Mouse (Mus musculus): ENCODE measurements at regions not wholly inside any gene's neighbourhood (a gene's known extent, or its start where the extent isn't known, plus 50 kb on each side); places are given as distances from the start of the nearest gene placed in this dataset.

DNA sequence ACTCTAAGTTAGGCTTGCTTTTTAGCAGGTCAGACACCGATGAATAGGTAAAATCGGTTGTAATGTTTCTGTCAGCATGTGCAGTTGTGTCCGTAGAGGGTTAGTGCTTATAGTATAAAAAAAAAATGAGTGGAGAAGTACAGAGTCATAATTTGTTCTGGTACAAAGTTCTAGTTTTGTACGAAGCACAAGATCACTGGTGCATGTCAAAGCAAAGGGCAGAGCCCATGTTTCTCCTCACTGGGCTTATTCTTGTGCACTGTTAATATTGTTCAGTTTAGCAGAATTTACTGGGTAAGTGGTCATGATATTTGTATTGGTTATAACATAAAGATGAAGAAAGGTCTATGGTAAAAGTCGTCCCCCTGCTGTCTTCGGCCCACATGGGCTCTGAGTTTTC, 330.4 kb upstream of the Fam241a start:
- DNase-seq (ENCODE audit: low read depth) = no peak

DNA sequence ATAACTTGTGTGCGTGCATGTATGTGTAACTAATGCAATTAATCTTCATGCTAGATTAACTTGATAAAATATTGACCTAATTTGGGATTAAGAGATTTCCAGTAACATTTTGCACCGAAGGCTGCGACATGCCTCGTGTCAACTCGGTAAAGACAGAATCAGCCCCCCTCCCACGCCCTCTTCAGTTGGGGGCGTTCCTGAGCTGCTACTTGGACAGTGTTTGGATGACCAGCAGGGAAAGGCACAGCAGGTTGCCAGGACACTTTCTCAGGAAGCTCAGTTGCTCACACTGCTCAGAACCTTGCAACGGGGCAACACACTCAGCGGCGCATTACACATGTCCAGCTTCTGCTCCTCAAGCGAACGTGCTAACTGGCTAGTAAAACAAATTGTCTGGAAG, 326.2 kb upstream of the Fam241a start:
- no peak for DNase-seq (ENCODE audit: low read depth)

DNA sequence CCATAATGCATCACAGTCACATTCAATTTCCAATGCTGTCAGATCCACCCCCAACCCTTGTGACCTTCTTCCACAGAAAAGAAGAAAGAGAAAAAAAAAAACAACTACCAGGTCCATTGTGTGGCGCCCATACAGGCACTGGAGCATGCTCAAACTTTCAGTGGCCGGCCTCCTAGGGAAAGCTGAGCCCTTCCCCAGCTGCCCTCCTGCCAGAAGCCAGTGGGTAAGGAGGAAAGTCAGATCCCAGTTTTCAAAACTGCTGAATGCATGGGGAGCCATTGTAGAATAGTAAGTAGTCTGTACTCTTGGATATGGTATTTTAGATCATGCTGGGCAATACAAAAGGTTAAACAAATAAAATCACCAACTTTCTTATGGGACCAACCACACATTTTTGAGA, 325.5 kb upstream of the Fam241a start:
- no peak for DNase-seq (ENCODE audit: low read depth)

DNA sequence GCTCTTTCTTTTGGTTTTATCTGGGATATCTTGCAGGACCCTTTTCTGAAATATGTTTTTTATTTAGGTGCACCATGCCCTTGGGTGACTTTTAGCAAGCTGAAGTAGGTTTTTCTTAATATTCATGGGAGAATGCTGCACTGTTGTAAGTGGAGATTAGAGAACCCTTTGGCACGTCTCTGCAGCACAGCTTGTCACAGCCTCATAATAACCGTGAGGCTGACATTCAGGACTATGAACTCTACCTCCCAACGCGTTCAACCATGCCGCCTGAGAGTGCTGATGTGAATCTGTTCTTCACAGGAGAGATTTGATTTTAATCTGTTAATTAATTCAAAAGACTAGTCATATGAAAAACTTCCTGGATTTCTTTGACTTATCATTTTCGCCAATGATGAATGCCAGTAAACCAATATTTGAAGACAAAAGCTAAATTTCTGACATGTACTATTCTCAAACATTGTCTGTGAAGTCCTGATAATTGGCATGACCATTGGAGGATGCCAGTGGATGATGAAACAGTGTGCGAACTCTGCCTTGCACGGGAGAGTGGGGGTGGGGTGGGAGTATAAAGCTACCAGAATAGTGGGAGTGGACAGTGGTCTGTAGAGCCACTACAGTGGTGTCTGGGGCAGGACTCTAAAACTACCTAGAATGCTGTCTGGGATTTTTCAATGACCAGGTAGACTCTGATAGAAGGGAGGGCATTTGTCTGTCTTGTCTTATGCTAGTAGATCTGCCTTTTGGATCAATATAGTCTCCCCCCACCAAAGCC, 324.8 kb upstream of the Fam241a start:
- DNase-seq (ENCODE audit: low read depth) = no peak

DNA sequence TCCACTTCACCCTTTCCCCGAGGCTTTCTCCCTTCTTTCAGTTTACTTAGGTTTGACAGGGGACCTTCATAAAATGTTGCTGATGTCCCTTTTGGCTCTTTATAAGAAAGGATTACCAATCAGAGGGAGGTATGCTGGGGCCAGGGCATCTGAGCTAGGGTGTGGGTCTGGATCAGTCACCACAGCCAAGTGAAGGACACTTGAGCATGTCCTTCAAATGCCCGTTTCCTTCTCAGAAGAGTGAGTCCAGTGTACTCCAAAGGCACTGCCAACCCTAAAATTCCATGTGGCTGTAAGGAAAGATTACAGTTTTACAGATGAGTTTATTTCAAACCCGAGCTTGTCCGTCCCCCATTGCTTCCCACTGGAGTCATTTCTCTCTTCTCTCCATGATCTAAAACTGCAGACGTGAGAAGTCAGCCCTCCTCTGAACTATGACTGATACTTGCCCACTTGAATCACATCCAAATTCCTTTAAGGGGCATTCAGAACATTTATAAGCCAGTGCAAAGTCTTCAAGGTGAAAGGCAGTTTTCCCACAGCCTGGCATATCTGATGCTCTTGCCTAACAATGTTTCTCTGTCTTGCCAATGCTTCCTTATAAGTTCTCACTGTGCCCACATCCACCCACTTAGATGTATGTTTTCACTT, 321.8 kb upstream of the Fam241a start:
- DNase-seq (ENCODE audit: low read depth) = no peak

DNA sequence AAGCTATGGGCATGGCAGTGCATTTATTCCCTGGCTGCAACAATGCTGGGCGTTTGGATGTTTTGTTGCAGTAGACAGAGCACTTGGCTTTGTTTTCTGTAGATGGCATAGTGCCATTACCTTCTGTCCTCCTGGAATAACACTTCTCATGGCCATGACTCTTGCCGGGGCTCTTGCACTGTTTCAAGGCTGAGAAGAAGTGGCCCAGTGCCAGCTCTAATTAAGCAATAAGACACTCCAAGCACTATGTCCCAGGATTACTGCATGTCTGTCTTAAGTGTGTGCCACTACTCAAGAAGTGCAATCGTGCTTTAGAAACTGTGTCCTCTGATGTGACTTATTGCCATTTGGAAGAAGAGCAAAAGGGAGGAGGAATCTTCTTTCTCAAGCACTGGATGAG, 316.1 kb upstream of the Fam241a start:
- no peak for DNase-seq (ENCODE audit: low read depth)

DNA sequence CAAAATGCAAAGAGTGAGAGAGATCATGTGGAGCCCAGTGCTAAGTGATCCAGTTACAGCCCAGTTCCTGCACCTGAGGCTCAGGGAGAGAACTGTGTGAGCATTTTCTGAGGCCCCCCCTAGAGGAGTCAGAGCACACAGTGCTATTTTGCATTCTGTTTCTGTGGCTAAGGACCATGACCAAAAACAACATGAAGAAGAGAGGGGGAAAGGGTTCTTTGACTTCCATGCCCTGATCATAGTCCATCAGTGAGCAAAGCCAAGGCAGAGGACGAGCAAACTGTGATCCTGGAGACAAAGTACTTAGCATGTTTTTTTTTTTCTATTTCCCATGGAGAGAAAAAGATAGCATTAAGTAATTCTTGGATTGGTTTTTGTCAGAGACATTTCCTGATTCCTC, 314.5 kb upstream of the Fam241a start:
- DNase-seq (ENCODE audit: low read depth) = no peak

DNA sequence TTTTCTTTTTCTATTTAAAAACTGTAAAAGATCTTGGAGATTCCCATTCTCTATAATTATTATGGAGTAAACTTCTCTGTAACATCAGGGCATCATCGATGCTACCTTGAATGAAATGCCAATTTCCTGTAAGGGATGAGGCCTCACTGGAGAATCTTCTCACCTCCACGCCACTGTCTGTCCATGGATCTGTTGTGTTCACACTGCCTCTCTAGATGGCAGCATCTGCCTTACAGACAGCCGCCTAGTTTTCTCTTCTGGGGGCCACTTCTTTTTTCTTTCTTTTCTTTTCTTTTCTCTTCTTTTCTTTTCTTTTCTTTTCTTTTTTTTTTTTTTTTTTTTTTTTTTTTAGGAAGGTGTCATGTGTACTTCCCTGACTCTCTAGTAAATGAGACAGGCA, 310.8 kb upstream of the Fam241a start:
- DNase-seq (ENCODE audit: low read depth) = no peak

DNA sequence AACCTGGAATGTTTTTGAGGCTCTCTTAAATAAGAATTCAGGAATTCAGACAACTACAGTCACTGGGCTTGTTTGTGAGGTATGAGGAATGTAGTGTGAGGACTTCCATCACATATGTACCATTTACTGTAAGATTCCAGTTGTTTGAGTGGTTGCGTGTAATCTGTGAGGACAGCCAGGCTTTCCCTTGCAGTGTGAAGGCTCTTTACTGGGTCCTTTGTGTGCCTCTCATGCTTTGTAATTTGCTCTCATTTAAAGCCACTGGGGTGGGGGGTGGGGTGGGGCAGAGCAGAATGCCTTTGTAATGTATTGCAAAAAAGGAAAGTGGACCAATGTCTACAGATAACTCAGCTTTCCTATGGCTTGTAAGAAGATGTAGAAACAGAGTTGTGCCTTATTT, 310.4 kb upstream of the Fam241a start:
- DNase-seq (ENCODE audit: low read depth) = no peak

DNA sequence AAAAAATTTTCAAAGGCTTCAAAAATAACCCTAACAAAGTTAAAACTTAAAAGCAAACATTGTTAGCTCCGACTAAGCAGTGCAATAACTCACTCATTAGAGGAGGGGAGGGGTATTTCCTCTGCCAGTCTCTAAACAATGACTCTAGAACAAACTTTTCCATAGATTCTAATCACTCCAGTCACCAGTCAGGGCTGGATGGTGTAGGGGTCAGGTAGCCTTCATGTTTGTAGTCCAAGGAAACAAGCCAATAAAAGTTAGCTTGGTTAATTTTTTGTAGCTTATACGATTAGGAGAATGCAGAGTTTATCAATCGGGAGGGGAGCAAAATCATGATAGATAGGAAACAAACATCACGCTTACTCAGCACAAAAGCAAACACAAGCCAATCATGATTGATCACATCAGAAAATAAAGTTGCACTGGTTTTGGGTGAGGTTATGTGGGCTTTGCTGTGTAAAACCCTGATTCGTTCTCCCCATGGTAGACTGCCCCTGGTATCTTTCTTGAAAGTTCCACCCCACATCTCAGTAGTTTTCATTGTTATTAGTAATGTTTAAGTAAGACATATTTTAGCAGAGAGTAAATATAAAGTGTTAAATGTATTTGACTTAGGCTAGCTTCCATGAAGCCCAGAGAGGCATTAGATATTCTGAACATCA, 304.6 kb upstream of the Fam241a start:
- no peak for DNase-seq (ENCODE audit: low read depth)

DNA sequence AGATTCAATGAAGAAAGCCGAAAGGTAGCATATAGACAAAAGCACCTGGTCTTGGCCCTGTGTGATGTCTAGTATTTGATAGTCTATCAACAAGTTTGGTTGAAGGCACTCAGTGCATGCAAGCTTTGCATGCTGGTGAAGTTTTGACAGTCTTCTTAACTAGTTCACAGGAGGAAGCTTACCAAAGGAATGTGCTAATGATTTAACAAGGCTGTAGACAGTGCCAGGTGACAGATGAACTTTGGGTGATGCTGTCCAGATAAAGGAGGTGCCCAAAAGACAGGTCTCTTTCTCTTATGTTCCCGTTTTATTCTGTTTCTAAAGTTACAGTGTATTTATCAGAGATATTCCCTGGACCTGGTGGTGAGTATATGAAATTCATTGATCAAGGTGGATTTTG, 303.3 kb upstream of the Fam241a start:
- no peak for DNase-seq (ENCODE audit: low read depth)

DNA sequence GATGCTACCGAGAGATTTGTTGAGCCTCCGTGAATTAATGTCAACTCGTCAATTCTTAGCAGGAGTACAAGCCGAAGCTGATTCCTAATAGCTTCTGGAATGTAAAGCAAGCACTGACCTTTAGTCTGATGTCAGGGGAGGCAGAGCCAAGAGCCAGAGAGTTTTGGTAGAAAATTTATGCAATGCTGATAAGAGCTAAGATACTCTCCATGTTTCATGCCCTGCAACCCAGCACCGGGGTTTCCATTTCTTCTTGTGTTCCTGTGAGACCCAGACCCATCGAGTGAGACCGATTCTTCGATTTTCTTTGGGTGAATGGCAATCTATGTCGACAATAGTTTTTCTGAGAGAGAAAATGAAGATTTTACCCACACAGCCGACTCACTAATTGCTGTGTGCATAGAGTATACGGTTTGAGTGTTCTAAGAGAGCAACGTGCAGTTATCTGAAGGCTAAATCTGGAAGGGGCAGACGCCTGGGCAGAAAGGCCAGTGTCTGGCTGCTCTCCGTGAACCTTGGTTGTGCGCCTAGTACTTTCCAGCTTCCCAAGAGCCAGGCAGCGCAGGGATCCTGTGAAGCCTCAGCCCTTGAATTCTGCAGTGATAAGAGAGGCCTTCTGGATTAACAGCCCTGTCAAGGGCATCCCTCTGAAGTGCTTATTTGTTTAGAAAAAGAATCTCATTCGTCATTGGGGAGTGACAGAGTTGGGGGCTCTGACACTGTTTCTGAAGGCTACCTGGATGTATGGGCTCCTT, 296.1 kb upstream of the Fam241a start:
- no peak for DNase-seq (ENCODE audit: low read depth)

DNA sequence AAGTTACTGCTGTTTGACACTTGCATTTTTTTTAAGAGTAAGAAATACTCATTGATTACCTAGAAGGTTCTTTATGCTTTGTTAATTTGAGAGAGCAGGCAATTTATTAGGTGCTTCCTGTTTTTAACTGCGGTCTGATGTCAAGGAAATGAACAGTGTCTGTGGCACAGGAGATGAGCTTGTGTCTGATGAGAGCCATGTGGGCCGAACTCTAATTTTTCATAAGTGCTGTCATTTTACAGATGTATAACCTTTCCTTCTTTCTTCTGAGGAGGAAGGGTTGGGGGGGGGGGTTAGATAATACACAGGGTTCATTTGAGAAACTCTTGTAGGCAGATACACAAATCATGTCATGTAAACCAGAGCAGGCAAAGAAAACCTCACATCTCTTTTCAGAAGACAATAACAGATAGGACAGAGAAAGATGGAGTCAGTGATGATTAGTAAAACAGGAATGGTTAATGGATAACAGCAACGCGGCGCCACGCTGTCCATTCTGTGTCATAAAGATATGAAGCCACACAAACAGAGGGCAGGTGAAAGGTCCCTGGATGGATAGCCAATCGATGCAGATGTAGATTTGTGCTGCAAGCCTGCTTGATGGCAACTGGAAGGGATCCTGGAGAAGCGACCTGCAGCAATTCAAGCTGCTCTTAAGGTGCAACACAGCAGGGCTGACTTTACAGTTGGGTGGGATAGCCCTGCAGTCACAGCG, 291.4 kb upstream of the Fam241a start:
- no peak for DNase-seq (ENCODE audit: low read depth)

DNA sequence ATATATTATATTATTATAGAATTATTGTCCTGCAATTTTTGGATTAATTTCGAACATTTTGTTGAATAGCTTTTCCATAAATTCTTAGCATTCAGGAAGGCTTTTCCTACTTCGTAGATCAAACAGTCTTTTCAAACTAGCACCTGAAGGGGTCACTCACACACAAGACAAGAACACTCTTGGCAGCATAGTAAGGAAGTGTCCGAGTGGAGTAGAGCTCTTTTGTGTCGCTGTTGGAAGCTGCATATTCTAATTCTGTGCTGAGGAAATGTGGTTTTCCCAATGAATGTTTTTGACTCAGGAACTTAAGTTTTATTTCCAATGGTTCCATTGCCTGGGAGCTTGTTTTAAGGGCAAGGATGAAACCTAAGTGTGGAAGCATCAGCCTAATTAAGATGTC, 290.2 kb upstream of the Fam241a start:
- no peak for DNase-seq (ENCODE audit: low read depth)

DNA sequence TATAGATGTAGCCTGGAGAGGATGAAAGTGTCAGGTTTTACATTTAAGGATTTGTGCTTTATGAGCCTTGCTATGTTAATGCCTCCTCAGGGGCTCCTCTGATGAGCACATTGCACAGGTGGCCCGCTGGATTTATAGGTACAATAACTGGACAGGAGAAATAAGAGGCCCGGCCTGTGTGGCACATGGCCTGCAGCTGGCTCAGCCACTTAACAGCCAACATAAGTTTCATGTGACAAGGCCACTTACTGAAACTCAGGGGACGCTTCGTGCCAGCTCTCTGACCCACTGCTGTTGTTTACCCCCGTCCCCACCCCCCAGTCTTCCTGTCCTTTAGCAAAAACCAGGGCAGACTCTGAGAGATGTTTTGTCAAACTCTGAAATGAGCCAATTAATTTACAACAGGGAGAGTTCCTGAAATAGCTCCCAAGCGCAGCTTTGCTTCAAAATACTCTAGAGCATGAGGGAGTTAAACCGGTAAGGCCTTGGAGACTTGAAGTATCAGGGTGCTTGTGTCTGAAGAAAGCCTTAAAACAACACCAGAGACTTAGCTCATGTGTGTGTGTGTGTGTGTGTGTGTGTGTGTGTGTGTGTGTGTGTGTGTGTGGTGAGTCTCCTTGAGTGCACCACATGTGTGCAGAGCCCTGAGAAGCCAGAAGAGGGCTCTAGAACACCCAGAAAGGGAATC, 285.2 kb upstream of the Fam241a start:
- DNase-seq (ENCODE audit: low read depth) = no peak

DNA sequence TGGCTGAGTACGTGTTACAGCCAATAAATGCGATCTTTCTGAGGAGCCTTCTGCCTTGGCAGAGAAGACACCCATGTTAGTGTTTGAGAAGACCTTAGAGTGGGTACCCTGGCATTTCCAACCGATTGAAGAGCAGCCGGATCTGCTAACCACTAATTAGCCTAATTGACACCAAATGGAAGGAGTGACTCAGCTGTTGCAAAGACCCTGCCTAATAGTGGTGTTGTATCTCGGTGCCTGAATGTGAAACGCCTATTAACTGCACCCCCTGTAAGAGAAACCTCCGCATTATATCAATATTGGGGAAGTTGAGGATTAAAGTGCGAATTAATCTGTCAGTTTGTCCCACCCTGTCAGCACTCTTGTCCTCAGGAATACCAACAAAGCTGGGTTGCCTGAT, 253.1 kb upstream of the Fam241a start:
- no peak for DNase-seq (ENCODE audit: low read depth)

DNA sequence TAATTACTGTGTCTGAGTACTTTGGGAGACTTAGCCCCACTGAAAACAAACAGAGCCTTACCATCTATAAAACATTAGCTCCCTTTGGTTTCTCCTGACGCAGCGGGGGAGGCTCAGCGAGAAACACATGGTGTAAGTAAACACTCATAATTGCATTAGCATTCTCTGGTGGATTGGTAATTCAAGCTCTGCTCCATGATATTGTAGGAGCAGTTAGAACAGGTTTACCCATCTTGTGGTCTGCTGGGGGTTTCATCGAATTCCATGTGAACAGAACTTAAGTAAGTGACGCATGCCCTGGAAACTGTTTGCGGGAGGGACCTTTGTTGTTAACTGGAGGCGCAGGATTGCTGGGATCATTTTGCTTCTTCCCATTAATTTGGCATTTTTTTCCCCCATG, 249.2 kb upstream of the Fam241a start:
- no peak for DNase-seq (ENCODE audit: low read depth)

DNA sequence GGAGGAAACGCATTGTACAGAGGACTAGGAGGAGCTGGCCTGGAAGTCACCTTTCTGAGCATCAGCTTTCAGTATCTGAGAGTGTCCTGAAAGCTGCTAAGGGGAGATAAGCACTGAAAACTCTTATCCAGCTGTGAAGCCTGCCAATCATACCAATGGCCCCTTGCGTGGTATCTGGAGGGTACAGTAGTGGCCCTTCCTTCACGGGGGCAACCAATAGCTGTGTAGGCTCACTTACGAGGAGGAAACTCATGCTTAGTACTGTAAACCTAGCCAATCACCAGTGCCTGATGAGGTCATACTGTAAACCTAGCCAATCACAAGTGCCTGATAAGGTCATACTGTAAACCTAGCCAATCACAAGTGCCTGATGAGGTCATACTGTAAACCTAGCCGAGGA, 231.7 kb upstream of the Fam241a start:
- no peak for DNase-seq (ENCODE audit: low read depth)

DNA sequence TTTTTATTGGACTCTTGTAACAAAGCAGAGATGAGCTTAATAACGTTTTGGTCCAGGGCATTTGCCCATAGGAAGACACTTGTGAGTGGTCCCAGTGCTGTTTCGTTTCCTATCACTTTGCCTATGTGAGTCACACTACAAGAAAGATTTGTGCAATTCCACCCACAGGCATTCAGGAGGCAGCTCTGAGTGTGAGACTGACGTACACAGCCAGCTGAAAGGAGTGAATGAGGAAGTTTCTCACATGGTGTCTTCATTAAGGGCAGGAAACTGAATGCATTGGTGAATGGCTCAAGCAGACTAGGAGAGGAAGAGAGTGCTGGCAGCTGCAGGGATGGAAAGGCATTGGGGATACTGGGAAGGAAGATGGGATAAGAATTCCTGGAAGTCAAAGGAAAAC, 230.5 kb upstream of the Fam241a start:
- DNase-seq (ENCODE audit: low read depth) = no peak

DNA sequence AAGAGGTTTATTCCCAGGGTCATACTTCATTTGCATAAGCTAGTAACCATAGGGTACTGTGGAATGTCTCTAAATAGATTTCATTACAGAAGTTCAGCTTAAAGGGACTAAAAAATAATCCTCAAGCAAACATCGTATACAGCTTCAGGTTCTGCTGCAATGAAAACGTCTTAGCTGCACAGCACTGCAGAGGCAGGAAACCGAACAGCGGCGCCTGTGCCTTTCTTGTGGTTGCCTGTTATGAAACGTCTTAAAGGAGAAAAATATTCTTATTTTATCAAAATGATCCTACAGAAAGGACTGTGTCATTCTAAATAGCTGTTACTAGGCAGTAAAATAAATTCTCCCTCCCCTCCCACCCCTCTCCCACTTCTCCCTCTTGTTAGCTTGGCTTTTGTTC, 226.0 kb upstream of the Fam241a start:
- DNase-seq (ENCODE audit: low read depth) = no peak

DNA sequence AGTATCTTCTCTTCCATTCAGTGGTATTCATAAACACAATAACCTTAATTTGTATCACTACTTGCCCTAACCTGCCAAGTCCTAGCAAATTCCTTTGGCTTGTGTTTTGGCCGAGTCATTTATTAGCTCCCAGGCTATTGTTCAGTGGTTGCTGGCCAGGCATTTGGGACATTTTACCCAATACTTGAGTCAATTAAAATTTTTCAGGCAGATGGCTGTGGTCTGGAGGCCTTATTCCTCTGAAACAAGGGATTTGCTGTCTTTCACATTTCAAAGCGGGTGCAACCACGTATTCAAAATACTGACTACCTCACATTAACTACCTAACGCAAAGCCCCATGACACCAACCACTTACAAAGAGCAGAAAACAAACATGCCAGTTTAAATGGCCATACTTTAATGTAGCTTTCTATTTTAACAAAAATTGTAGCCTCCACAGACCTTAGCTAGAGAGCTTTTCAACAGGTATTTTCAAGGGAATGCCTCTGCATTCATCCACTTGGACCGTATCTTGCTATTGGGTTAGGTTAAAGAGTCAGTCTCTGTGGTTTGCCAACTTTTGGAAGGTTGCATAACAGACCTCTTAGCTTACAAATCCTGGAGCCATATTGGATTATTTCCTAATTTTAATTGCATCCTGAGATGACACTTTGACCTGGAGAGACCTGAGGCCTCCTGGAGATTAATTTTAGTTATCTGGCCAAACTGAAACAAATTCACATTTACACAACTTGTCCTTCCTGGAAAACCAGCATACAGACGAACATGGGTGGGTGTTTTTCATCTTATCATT, 224.7 kb upstream of the Fam241a start:
- no peak for DNase-seq (ENCODE audit: low read depth)

Data from fibroblast of lung, adult 2 months (primary cell).